Mouse (Mus musculus) lung, postnatal 0 days (tissue): Measurements from ENCODE around the gene Pdcd6ip. TPM values are rescaled to one million over a fixed set of nuclear protein-coding genes. Genes with fewer than 3 reads are reported as not detected.

Source experiments
- ATAC-seq: fragments of 200-750 bp; cut with Nextera tagmentation; 2 replicates; pipeline ENCODE4 v1.8.0; 2017; ENCODE audit warnings: moderate library complexity
- DNase-seq: peaks from one replicate; pipeline ENCODE4 v3.0.0-alpha.2; 2016; ENCODE audit warnings: low spot score
- H3K27ac ChIP-seq: fragments of 300-500 bp; sonication (generic); 2 replicates; pipeline ENCODE4 v1.5.1; 2014; ENCODE audit warnings: antibody characterized with exemption, mild to moderate bottlenecking, low read length, mixed read lengths
- H3K27me3 ChIP-seq: fragments of 300-500 bp; sonication (generic); replicated peaks from 2 replicates; pipeline ENCODE4 v1.6.1; 2014; ENCODE audit warnings: low read length, mixed read lengths; ENCODE audit not compliant: insufficient read depth
- H3K36me3 ChIP-seq: fragments of 300-500 bp; sonication (generic); 2 replicates; pipeline ENCODE4 v1.6.1; 2014; ENCODE audit warnings: low read length, mixed read lengths; ENCODE audit not compliant: insufficient read depth
- H3K4me1 ChIP-seq: fragments of 300-500 bp; sonication (generic); 2 replicates; pipeline ENCODE4 v1.6.1; 2014; ENCODE audit warnings: antibody characterized with exemption, low read depth, low read length, mixed read lengths; ENCODE audit not compliant: insufficient read depth
- H3K4me2 ChIP-seq: fragments of 300-500 bp; sonication (generic); replicated peaks from 2 replicates; pipeline ENCODE4 v1.6.1; 2014; ENCODE audit warnings: low read depth, mild to moderate bottlenecking, low read length, moderate library complexity, mixed read lengths
- H3K4me3 ChIP-seq: fragments of 300-500 bp; sonication (generic); 2 replicates; pipeline ENCODE4 v1.5.1; 2014; ENCODE audit warnings: low read depth, low read length
- H3K9ac ChIP-seq: fragments of 300-500 bp; sonication (generic); replicated peaks from 2 replicates; pipeline ENCODE4 v1.6.1; 2014; ENCODE audit warnings: low read depth, mild to moderate bottlenecking
- H3K9me3 ChIP-seq: fragments of 300-500 bp; sonication (generic); 2 replicates; pipeline ENCODE4 v1.6.1; 2016; ENCODE audit warnings: low read length, mixed read lengths
- CTCF ChIP-seq: IDR thresholded peaks from 2 replicates; pipeline ENCODE4 v1.5.1; 2016; ENCODE audit warnings: antibody characterized with exemption, mild to moderate bottlenecking
- EP300 ChIP-seq: IDR thresholded peaks from 2 replicates; pipeline ENCODE4 v1.6.1; 2016; ENCODE audit warnings: antibody characterized with exemption, mild to moderate bottlenecking, control low read depth
- WGBS: fragments of 180-500 bp; shearing (Covaris S2); extraction: QIAGEN DNeasy Blood & Tissue Kit; methylation state at CpG from one replicate; pipeline ENCODE4 v1.1.7; 2014; 5-methylcytosine and 5-hydroxymethylcytosine counted together
- polyA plus RNA-seq: library from polyadenylated mRNA; unstranded; fragments of >200 nt; fragmentation: Nextera tagmentation; extraction: Ambion mirVana; gene quantifications from 2 replicates; pipeline ENCODE4 v1.2.1, GENCODE M21; 2015

The Pdcd6ip gene
- polyA plus RNA-seq, 1 experiment from 2014 or later = 63.8 TPM

DNA sequence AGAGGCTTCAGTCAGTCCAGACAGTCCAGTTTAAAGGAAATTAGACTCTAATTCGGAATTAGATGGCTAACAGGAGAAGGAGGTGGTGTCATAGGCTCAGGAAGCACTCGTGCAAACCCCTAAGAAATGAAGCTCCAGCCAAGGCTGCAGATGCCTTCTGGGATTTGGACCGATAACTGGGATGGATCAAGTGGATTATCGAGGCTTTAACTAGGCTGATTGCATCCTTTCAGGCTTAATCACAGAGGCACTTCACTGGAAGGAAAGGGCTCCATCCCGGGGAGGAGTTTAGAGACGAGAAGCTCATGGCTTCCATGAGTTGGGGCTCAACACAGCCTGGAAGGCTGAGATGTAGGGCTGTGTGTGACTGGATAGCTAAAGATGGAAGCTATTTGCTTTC is 84.0 kb downstream of the Pdcd6ip start:
- 75% methylated on average over 6 of the region's 6 CpGs for WGBS
- TF ChIP-seq CTCF (no peak), EP300 (no peak)
- no peak overlapping the region for H3K4me3 ChIP-seq
- no peaks in the 10 kb centered on the region for H3K9me3 ChIP-seq
- no peak for DNase-seq
- H3K27ac ChIP-seq = no peak overlapping the region
- ATAC-seq = no peak
- no peak overlapping the region for H3K9ac ChIP-seq
- H3K27me3 ChIP-seq = no peaks in the 10 kb centered on the region
- H3K36me3 ChIP-seq = no peaks in the 10 kb centered on the region
- H3K4me1 ChIP-seq = no peaks in the 10 kb centered on the region
- H3K4me2 ChIP-seq = no peak overlapping the region

DNA sequence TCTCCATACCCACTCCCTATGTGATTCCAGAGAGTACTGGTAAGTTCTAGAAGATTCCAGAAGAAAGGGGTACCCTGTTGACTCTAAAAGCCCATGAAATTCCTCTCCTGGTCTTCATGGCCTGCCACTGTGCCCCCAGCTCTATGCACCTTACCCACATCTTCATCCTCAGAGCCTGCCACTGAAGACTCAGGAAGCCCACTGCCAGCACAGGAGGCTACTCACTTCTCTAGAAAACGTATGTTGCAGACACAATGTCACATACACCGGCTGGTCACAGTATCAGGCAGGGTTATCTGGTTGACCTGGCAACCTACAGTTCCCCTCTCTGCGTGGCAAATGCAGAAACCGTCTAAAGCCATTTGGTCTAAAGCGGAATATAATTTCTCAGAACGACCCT is 91.0 kb downstream of the Pdcd6ip start:
- Histone ChIP-seq H3K27ac (no peak overlapping the region), H3K27me3 (no peaks in the 10 kb centered on the region), H3K36me3 (no peaks in the 10 kb centered on the region), H3K4me2 (no peak overlapping the region), H3K4me1 (no peaks in the 10 kb centered on the region), H3K4me3 (no peak overlapping the region), H3K9me3 (no peaks in the 10 kb centered on the region), H3K9ac (no peak overlapping the region)
- no peak for DNase-seq
- ATAC-seq = no peak
- WGBS = 66% methylated on average over 6 of the region's 6 CpGs
- TF ChIP-seq CTCF (no peak), EP300 (no peak)

DNA sequence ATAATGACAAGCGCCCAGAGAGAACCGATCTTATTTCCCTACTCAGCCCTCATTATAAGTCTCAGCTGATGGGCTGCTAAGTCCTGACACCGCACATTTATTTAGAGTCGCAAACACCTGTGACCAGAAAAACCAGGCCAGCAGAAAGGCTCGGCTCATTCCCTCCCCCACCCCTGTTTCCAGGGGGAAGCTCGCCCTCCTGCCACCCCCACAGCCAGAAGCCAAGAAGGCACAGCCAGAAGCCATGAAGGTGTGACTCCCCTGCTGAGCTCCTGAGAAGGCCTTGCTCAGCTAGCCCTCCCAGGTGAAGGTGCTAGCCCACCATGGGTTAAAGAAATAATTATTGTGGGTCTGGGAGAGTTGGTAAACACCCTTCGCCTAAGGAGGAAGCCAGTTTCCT is 97.3 kb downstream of the Pdcd6ip start:
- Histone ChIP-seq H3K9ac (no peak overlapping the region), H3K36me3 (no peaks in the 10 kb centered on the region), H3K27me3 (no peaks in the 10 kb centered on the region), H3K4me1 (no peaks in the 10 kb centered on the region), H3K9me3 (no peaks in the 10 kb centered on the region), H3K4me3 (no peak overlapping the region), H3K4me2 (no peak overlapping the region), H3K27ac (no peak overlapping the region)
- no peak for ATAC-seq
- no peak for TF ChIP-seq EP300
- no peak for TF ChIP-seq CTCF
- no peak for DNase-seq
- 42% methylated on average over 7 of the region's 7 CpGs for WGBS

DNA sequence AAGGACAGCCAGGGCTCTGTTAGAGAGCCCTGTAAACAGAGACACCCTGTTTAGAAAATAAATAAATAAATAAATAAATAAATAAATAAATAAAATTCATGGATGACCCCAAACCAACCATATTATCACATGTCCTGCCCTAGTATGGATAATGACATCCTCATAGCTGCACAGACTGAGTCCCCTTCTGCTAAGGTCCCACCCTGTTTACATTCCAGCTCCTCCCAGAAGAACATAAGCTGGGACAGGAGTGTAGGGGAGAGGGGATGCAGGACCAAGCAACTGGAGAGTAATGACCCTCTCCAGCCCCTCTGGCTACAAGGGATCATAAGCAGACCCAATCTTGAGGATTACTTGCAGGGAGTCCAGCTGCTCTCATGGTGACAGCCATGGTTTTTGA is 105.9 kb downstream of the Pdcd6ip start:
- Histone ChIP-seq H3K27ac (no peak overlapping the region), H3K9me3 (no peaks in the 10 kb centered on the region), H3K4me1 (no peaks in the 10 kb centered on the region), H3K4me3 (no peak overlapping the region), H3K9ac (no peak overlapping the region), H3K27me3 (no peaks in the 10 kb centered on the region), H3K4me2 (no peak overlapping the region), H3K36me3 (no peaks in the 10 kb centered on the region)
- ATAC-seq (no peak), DNase-seq (no peak)
- no peak for TF ChIP-seq EP300
- TF ChIP-seq CTCF = no peak

Other genes with a start within 250 kb of the Pdcd6ip start
- 12.1 and 13.1 TPM in 2 replicates for gene Clasp2, start 33.2 kb upstream of the Pdcd6ip start, polyA plus RNA-seq
- 18.9 and 20.5 TPM in 2 replicates for gene Ubp1, start 222.7 kb upstream of the Pdcd6ip start, polyA plus RNA-seq